Mouse (Mus musculus) MEL (cell line): ENCODE results near the gene Cachd1. TPM values are rescaled to one million over a fixed set of nuclear protein-coding genes. Genes with fewer than 3 reads are reported as not detected.

Experiments
- DNase-seq: peaks from one replicate; pipeline ENCODE4 v3.0.0; 2011; ENCODE audit warnings: low read depth, low spot score
- H3K27ac ChIP-seq: 2 replicates; pipeline ENCODE4 v1.5.1; 2012; ENCODE audit warnings: low read depth, mild to moderate bottlenecking, control low read depth, low read length, moderate library complexity; ENCODE audit not compliant: control insufficient read depth
- H3K27me3 ChIP-seq, 2 experiments: fragments of 150-350 bp in 1 of 2; sonication (generic) in 1 of 2; 2 replicates each; pipeline ENCODE4 v1.6.1; 2012; ENCODE audit warnings: low read length in 2 of 2, mild to moderate bottlenecking in 2 of 2, improper control_type of control experiment in 1 of 2, moderate library complexity in 1 of 2; ENCODE audit not compliant: insufficient read depth in 2 of 2, control insufficient read depth in 1 of 2
- H3K36me3 ChIP-seq, 2 experiments: 2 replicates each; pipeline ENCODE4 v1.6.1; 2012 to 2014; ENCODE audit warnings: low read length in 2 of 2, improper control_type of control experiment in 1 of 2, inconsistent platforms in 1 of 2, mild to moderate bottlenecking in 1 of 2; ENCODE audit not compliant: insufficient read depth in 2 of 2, control insufficient read depth in 1 of 2
- H3K4me1 ChIP-seq, 2 experiments: fragments of 150-350 bp in 1 of 2; sonication (generic) in 1 of 2; 2 replicates each; pipeline ENCODE4 v1.6.1; 2012; ENCODE audit warnings: low read length in 2 of 2, improper control_type of control experiment in 1 of 2, mild to moderate bottlenecking in 1 of 2; ENCODE audit not compliant: insufficient read depth in 2 of 2, control insufficient read depth in 1 of 2
- H3K4me3 ChIP-seq, 2 experiments: fragments of 150-350 bp in 1 of 2; sonication (generic) in 1 of 2; 2 replicates each; pipeline ENCODE4 v1.5.1; 2012; ENCODE audit warnings: low read depth in 2 of 2, low read length in 2 of 2, mild to moderate bottlenecking in 2 of 2, moderate library complexity in 2 of 2, control low read depth in 1 of 2, improper control_type of control experiment in 1 of 2; ENCODE audit not compliant: control insufficient read depth in 1 of 2, insufficient read depth in 1 of 2
- H3K79me2 ChIP-seq: 2 replicates; pipeline ENCODE4 v1.6.1; 2012; ENCODE audit warnings: mild to moderate bottlenecking, low read length, moderate library complexity; ENCODE audit not compliant: control insufficient read depth, poor library complexity, insufficient read depth
- H3K9ac ChIP-seq: 2 replicates; pipeline ENCODE4 v1.6.1; 2012; ENCODE audit warnings: low read depth, mild to moderate bottlenecking, control low read depth, low read length, moderate library complexity; ENCODE audit not compliant: control insufficient read depth, poor library complexity, severe bottlenecking
- H3K9me3 ChIP-seq: fragments of 150-350 bp; sonication (generic); replicated peaks from 2 replicates; pipeline ENCODE4 v1.6.1; 2012; ENCODE audit warnings: mild to moderate bottlenecking, low read length, improper control_type of control experiment, moderate library complexity; ENCODE audit not compliant: insufficient read depth
- CHD1 ChIP-seq: IDR thresholded peaks from 2 replicates; pipeline ENCODE4 v1.6.1; 2012; ENCODE audit warnings: low read depth, mild to moderate bottlenecking, inconsistent platforms, low read length, improper control_type of control experiment
- ELF1 ChIP-seq: IDR thresholded peaks from 2 replicates; pipeline ENCODE4 v1.6.1; 2014; ENCODE audit warnings: low read depth, mild to moderate bottlenecking, inconsistent platforms, low read length, improper control_type of control experiment, moderate library complexity
- EP300 ChIP-seq, 2 experiments: IDR thresholded peaks; 2 replicates each; pipeline ENCODE4 v1.6.1; 2011; ENCODE audit warnings: improper control_type of control experiment in 2 of 2, low read length in 2 of 2, low read depth in 1 of 2, mild to moderate bottlenecking in 1 of 2
- GATA1 ChIP-seq: IDR thresholded peaks from 2 replicates; pipeline ENCODE4 v1.6.1; 2011; ENCODE audit warnings: low read depth, low read length, improper control_type of control experiment
- HCFC1 ChIP-seq: IDR thresholded peaks from 2 replicates; pipeline ENCODE4 v1.6.1; 2012; ENCODE audit warnings: low read depth, mild to moderate bottlenecking, inconsistent platforms, low read length, improper control_type of control experiment, moderate library complexity
- JUND ChIP-seq: IDR thresholded peaks from 2 replicates; pipeline ENCODE4 v1.6.1; 2011; ENCODE audit warnings: low read depth, mild to moderate bottlenecking, improper control_type of control experiment, low read length
- MAFK ChIP-seq: IDR thresholded peaks from 2 replicates; pipeline ENCODE4 v1.6.1; 2011; ENCODE audit warnings: low read depth, mild to moderate bottlenecking, low read length, improper control_type of control experiment, borderline replicate concordance
- MAX ChIP-seq: IDR thresholded peaks from 2 replicates; pipeline ENCODE4 v1.6.1; 2011; ENCODE audit warnings: low read length, improper control_type of control experiment
- MAZ ChIP-seq: IDR thresholded peaks from 2 replicates; pipeline ENCODE4 v1.6.1; 2012; ENCODE audit warnings: low read depth, mild to moderate bottlenecking, inconsistent platforms, low read length, improper control_type of control experiment
- MYC ChIP-seq: IDR thresholded peaks from 2 replicates; pipeline ENCODE4 v1.6.1; 2011; ENCODE audit warnings: low read depth, mild to moderate bottlenecking, low read length, improper control_type of control experiment, moderate library complexity
- NELFE ChIP-seq: IDR thresholded peaks from 2 replicates; pipeline ENCODE4 v1.6.1; 2011; ENCODE audit warnings: low read depth, low read length, improper control_type of control experiment
- NRF1 ChIP-seq: IDR thresholded peaks from 2 replicates; pipeline ENCODE4 v1.6.1; 2014; ENCODE audit warnings: low read depth, mild to moderate bottlenecking, inconsistent platforms, low read length, improper control_type of control experiment, moderate library complexity; ENCODE audit not compliant: poor library complexity, insufficient read depth, severe bottlenecking
- POLR2A ChIP-seq, 2 experiments: IDR thresholded peaks; 2 replicates each; pipeline ENCODE4 v1.6.1; 2011 to 2012; ENCODE audit warnings: low read length in 2 of 2, mild to moderate bottlenecking in 2 of 2, control low read depth in 1 of 2, improper control_type of control experiment in 1 of 2, low read depth in 1 of 2, moderate library complexity in 1 of 2; ENCODE audit not compliant: control insufficient read depth in 1 of 2, insufficient read depth in 1 of 2, poor library complexity in 1 of 2
- POLR2AphosphoS2 ChIP-seq: IDR thresholded peaks from 2 replicates; pipeline ENCODE4 v1.6.1; 2011; ENCODE audit warnings: low read length, improper control_type of control experiment
- POLR2AphosphoS5 ChIP-seq: IDR thresholded peaks from 2 replicates; pipeline ENCODE4 v1.6.1; 2012; ENCODE audit warnings: low read depth, borderline replicate concordance, mild to moderate bottlenecking, inconsistent platforms, low read length, moderate library complexity, mixed read lengths
- RAD21 ChIP-seq: IDR thresholded peaks from 2 replicates; pipeline ENCODE4 v1.6.1; 2011; ENCODE audit warnings: mild to moderate bottlenecking, low read depth, low read length, improper control_type of control experiment
- SIN3A ChIP-seq: IDR thresholded peaks from 2 replicates; pipeline ENCODE4 v1.6.1; 2012; ENCODE audit warnings: low read length, improper control_type of control experiment, inconsistent platforms
- SMC3 ChIP-seq: IDR thresholded peaks from 2 replicates; pipeline ENCODE4 v1.6.1; 2011; ENCODE audit warnings: low read depth, low read length, improper control_type of control experiment
- TBP ChIP-seq: IDR thresholded peaks from 2 replicates; pipeline ENCODE4 v1.8.0; 2011; ENCODE audit warnings: low read depth, low read length, improper control_type of control experiment
- TCF12 ChIP-seq: IDR thresholded peaks from 2 replicates; pipeline ENCODE4 v1.6.1; 2014; ENCODE audit warnings: low read depth, mild to moderate bottlenecking, inconsistent platforms, low read length, improper control_type of control experiment, moderate library complexity
- UBTF ChIP-seq: IDR thresholded peaks from 2 replicates; pipeline ENCODE4 v1.6.1; 2012; ENCODE audit warnings: low read depth, mild to moderate bottlenecking, inconsistent platforms, low read length, improper control_type of control experiment, moderate library complexity, borderline replicate concordance; ENCODE audit not compliant: insufficient read depth
- USF1 ChIP-seq: IDR thresholded peaks from 2 replicates; pipeline ENCODE4 v1.6.1; 2014; ENCODE audit warnings: low read depth, mild to moderate bottlenecking, inconsistent platforms, low read length, improper control_type of control experiment, moderate library complexity
- USF2 ChIP-seq, 2 experiments: IDR thresholded peaks; 2 replicates each; pipeline ENCODE4 v1.6.1; 2011 to 2012; ENCODE audit warnings: improper control_type of control experiment in 2 of 2, low read length in 2 of 2, borderline replicate concordance in 1 of 2, inconsistent platforms in 1 of 2, low read depth in 1 of 2, mild to moderate bottlenecking in 1 of 2; ENCODE audit not compliant: insufficient read depth in 1 of 2
- ZC3H11A ChIP-seq: IDR thresholded peaks from 2 replicates; pipeline ENCODE4 v1.6.1; 2012; ENCODE audit warnings: low read depth, mild to moderate bottlenecking, inconsistent platforms, low read length, improper control_type of control experiment
- ZKSCAN1 ChIP-seq: IDR thresholded peaks from 2 replicates; pipeline ENCODE4 v1.6.1; 2012; ENCODE audit warnings: low read depth, mild to moderate bottlenecking, inconsistent platforms, low read length, improper control_type of control experiment, moderate library complexity
- ZNF384 ChIP-seq: IDR thresholded peaks from 2 replicates; pipeline ENCODE4 v1.6.1; 2012; ENCODE audit warnings: low read depth, mild to moderate bottlenecking, inconsistent platforms, low read length, improper control_type of control experiment
- polyA plus RNA-seq, 2 experiments: library from polyadenylated mRNA; stranded (reverse) in 1 of 2; unstranded in 1 of 2; fragments of >175 nt in 1 of 2; fragments of >200 nt in 1 of 2; gene quantifications; 2 replicates each; pipeline versions ENCODE4 v1.2.1 to v1.2.4; 2012; ENCODE audit warnings: low replicate concordance in 2 of 2, low read depth in 1 of 2; ENCODE audit not compliant: insufficient read length in 2 of 2, insufficient read depth in 1 of 2, missing spikeins in 1 of 2
- total RNA-seq: library from RNA; depleted of rRNA; stranded (reverse); fragments of 300-350 nt; gene quantifications from 2 replicates; pipeline ENCODE4 v1.2.3, GENCODE M21; 2012

Cachd1 gene
- total and polyA plus RNA-seq, 3 experiments: 4.0 to 15.8 TPM; not detected in 1

GRCm38 (mm10) chr4:100782348-100782747, 5.9 kb downstream of the Cachd1 start:
- no peak overlapping the region for H3K27ac ChIP-seq
- DNase-seq: no peak
- TF ChIP-seq SMC3 (no peak), POLR2AphosphoS2 (no peak), POLR2AphosphoS5 (no peak), HCFC1 (no peak), USF2 (IDR thresholded peaks at IDR 0.05; ENCODE audit: borderline replicate concordance in 1 of 2, insufficient read depth in 1 of 2, low read depth in 1 of 2, low read length in 2 of 2) (no peak), NRF1 (no peak), USF1 (no peak), MAX (no peak), JUND (no peak), POLR2A (IDR thresholded peaks at IDR 0.05; ENCODE audit: control insufficient read depth in 1 of 2, insufficient read depth in 1 of 2, low read depth in 1 of 2, low read length in 2 of 2, poor library complexity in 1 of 2) (no peak), ZC3H11A (no peak), TCF12 (no peak), GATA1 (no peak), ZNF384 (no peak)
- H3K4me1 ChIP-seq: no peaks in the 10 kb centered on the region
- no peaks in the 10 kb centered on the region for H3K27me3 ChIP-seq
- no peaks in the 10 kb centered on the region for H3K36me3 ChIP-seq
- H3K79me2 ChIP-seq: no peaks in the 10 kb centered on the region
- no peaks in the 10 kb centered on the region for H3K9me3 ChIP-seq
- no peak overlapping the region for H3K9ac ChIP-seq
- no peak overlapping the region for H3K4me3 ChIP-seq

GRCm38 (mm10) chr4:100782891-100783290, 6.4 kb downstream of the Cachd1 start:
- Histone ChIP-seq H3K36me3 (no peaks in the 10 kb centered on the region), H3K79me2 (no peaks in the 10 kb centered on the region), H3K27ac (no peak overlapping the region), H3K9ac (no peak overlapping the region), H3K9me3 (no peaks in the 10 kb centered on the region), H3K27me3 (no peaks in the 10 kb centered on the region), H3K4me1 (no peaks in the 10 kb centered on the region), H3K4me3 (no peak overlapping the region)
- TF ChIP-seq SMC3 (no peak), TBP (no peak), USF2 (IDR thresholded peaks at IDR 0.05; ENCODE audit: borderline replicate concordance in 1 of 2, insufficient read depth in 1 of 2, low read depth in 1 of 2, low read length in 2 of 2) (no peak), GATA1 (no peak), UBTF (no peak), ELF1 (no peak), JUND (no peak), USF1 (no peak), MYC (no peak), RAD21 (no peak), POLR2AphosphoS2 (no peak), MAFK (no peak), MAZ (no peak), NELFE (no peak), EP300 (IDR thresholded peaks at IDR 0.05; ENCODE audit: low read depth in 1 of 2, low read length in 2 of 2) (no peak), SIN3A (no peak), POLR2AphosphoS5 (no peak), ZKSCAN1 (no peak), CHD1 (no peak), MAX (no peak)
- no peak for DNase-seq
